Mouse (Mus musculus): ENCODE results near the gene Cenpx. TPM values are rescaled to one million over a fixed set of nuclear protein-coding genes. Genes with fewer than 3 reads are reported as not detected.

Gene Cenpx
- 94.9 and 105 TPM in 2 replicates for polyA plus RNA-seq (2015; fragmentation: Nextera tagmentation; extraction: Ambion mirVana)

GRCm38 (mm10) chr11:120713580-120714518 is at the start of gene Cenpx, which contains the start of gene Lrrc45:
Cenpx (minus strand) TSS chr11:120713738.
Lrrc45 (plus strand) TSS chr11:120713925.

GRCm38 (mm10) chr11:120762672-120763041 is 49.1 kb upstream of the Cenpx start, which contains the start of gene Hmga1b:
Hmga1b (plus strand) TSS chr11:120762794.

GRCm38 (mm10) chr11:120731858-120732680 is 18.5 kb upstream of the Cenpx start, which contains the start of gene Cbr2:
Cbr2 (minus strand) TSS chr11:120732114.

GRCm38 (mm10) chr11:120727169-120727527 is 13.6 kb upstream of the Cenpx start, which contains the start of gene Dcxr:
Dcxr (minus strand) TSS chr11:120727281.

GRCm38 (mm10) chr11:120721124-120722066 is 7.9 kb upstream of the Cenpx start, which contains the start of gene Rac3:
Rac3 (plus strand) TSS chr11:120721470.

GRCm38 (mm10) chr11:120672687-120673593 is 40.6 kb downstream of the Cenpx start, which contains the start of gene Aspscr1:
Aspscr1 (plus strand) TSS chr11:120672973.

GRCm38 (mm10) chr11:120661076-120661460 is 52.5 kb downstream of the Cenpx start, which contains the start of gene Notum:
Notum (minus strand) TSS chr11:120661175.

Other genes with a start within 250 kb of the Cenpx start
- gene Arl16, start 246.1 kb downstream of the Cenpx start, polyA plus RNA-seq (2015; fragmentation: Nextera tagmentation; extraction: Ambion mirVana), result 29.6 and 31.2 TPM in 2 replicates
- 91.2 and 100 TPM in 2 replicates for gene Mrpl12, start 229.1 kb downstream of the Cenpx start, polyA plus RNA-seq (2015; fragmentation: Nextera tagmentation; extraction: Ambion mirVana)
- 34.6 and 38.5 TPM in 2 replicates for gene Slc25a10, start 221.9 kb downstream of the Cenpx start, polyA plus RNA-seq (2015; fragmentation: Nextera tagmentation; extraction: Ambion mirVana)
- 0.93 and 0.97 TPM in 2 replicates for gene Gcgr, start 183.0 kb downstream of the Cenpx start, polyA plus RNA-seq (2015; fragmentation: Nextera tagmentation; extraction: Ambion mirVana)
- gene Mcrip1, start 164.0 kb downstream of the Cenpx start, polyA plus RNA-seq (2015; fragmentation: Nextera tagmentation; extraction: Ambion mirVana), result 157 and 172 TPM in 2 replicates
- not detected in 2 replicates for gene Ppp1r27, start 162.6 kb downstream of the Cenpx start, polyA plus RNA-seq (2015; fragmentation: Nextera tagmentation; extraction: Ambion mirVana)
- 515 and 546 TPM in 2 replicates for gene P4hb, start 140.5 kb downstream of the Cenpx start, polyA plus RNA-seq (2015; fragmentation: Nextera tagmentation; extraction: Ambion mirVana)
- gene Arhgdia, start 132.1 kb downstream of the Cenpx start, polyA plus RNA-seq (2015; fragmentation: Nextera tagmentation; extraction: Ambion mirVana), result 458 and 475 TPM in 2 replicates
- 162 and 194 TPM in 2 replicates for gene Alyref, start 115.4 kb downstream of the Cenpx start, polyA plus RNA-seq (2015; fragmentation: Nextera tagmentation; extraction: Ambion mirVana)
- gene Anapc11, start 115.3 kb downstream of the Cenpx start, polyA plus RNA-seq (2015; fragmentation: Nextera tagmentation; extraction: Ambion mirVana), result 165 and 166 TPM in 2 replicates
- 0.43 and 1.1 TPM in 2 replicates for gene Npb, start 105.3 kb downstream of the Cenpx start, polyA plus RNA-seq (2015; fragmentation: Nextera tagmentation; extraction: Ambion mirVana)
- gene Pcyt2, start 95.8 kb downstream of the Cenpx start, polyA plus RNA-seq (2015; fragmentation: Nextera tagmentation; extraction: Ambion mirVana), result 72.3 and 111 TPM in 2 replicates
- 24.9 and 25.5 TPM in 2 replicates for gene Sirt7, start 88.5 kb downstream of the Cenpx start, polyA plus RNA-seq (2015; fragmentation: Nextera tagmentation; extraction: Ambion mirVana)
- 19.3 and 22.6 TPM in 2 replicates for gene Mafg, start 80.1 kb downstream of the Cenpx start, polyA plus RNA-seq (2015; fragmentation: Nextera tagmentation; extraction: Ambion mirVana)
- gene Pycr1, start 70.0 kb downstream of the Cenpx start, polyA plus RNA-seq (2015; fragmentation: Nextera tagmentation; extraction: Ambion mirVana), result 22.5 and 33.3 TPM in 2 replicates
- 0.28 TPM in 1 of 2 replicates, not detected in the other for gene Myadml2, start 65.6 kb downstream of the Cenpx start, polyA plus RNA-seq (2015; fragmentation: Nextera tagmentation; extraction: Ambion mirVana)
- 2.6 and 4.4 TPM in 2 replicates for gene Notum, start 52.6 kb downstream of the Cenpx start, polyA plus RNA-seq (2015; fragmentation: Nextera tagmentation; extraction: Ambion mirVana)
- gene Aspscr1, start 40.8 kb downstream of the Cenpx start, polyA plus RNA-seq (2015; fragmentation: Nextera tagmentation; extraction: Ambion mirVana), result 72.0 and 79.9 TPM in 2 replicates
- gene Lrrc45, start 187 bp upstream of the Cenpx start, polyA plus RNA-seq (2015; fragmentation: Nextera tagmentation; extraction: Ambion mirVana), result 21.2 and 22.0 TPM in 2 replicates
- gene Rac3, start 7.7 kb upstream of the Cenpx start, polyA plus RNA-seq (2015; fragmentation: Nextera tagmentation; extraction: Ambion mirVana), result 10.7 and 14.6 TPM in 2 replicates
- 31.5 and 35.7 TPM in 2 replicates for gene Dcxr, start 13.5 kb upstream of the Cenpx start, polyA plus RNA-seq (2015; fragmentation: Nextera tagmentation; extraction: Ambion mirVana)
- 81.7 and 93.4 TPM in 2 replicates for gene Cbr2, start 18.4 kb upstream of the Cenpx start, polyA plus RNA-seq (2015; fragmentation: Nextera tagmentation; extraction: Ambion mirVana)
- 1.5 and 2.2 TPM in 2 replicates for gene Hmga1b, start 49.1 kb upstream of the Cenpx start, polyA plus RNA-seq (2015; fragmentation: Nextera tagmentation; extraction: Ambion mirVana)
- gene Rfng, start 70.5 kb upstream of the Cenpx start, polyA plus RNA-seq (2015; fragmentation: Nextera tagmentation; extraction: Ambion mirVana), result 19.7 and 20.3 TPM in 2 replicates
- gene Gps1, start 70.5 kb upstream of the Cenpx start, polyA plus RNA-seq (2015; fragmentation: Nextera tagmentation; extraction: Ambion mirVana), result 118 and 123 TPM in 2 replicates
- gene Dus1l, start 82.7 kb upstream of the Cenpx start, polyA plus RNA-seq (2015; fragmentation: Nextera tagmentation; extraction: Ambion mirVana), result 38.1 and 41.2 TPM in 2 replicates
- 17.8 and 30.1 TPM in 2 replicates for gene Fasn, start 110.8 kb upstream of the Cenpx start, polyA plus RNA-seq (2015; fragmentation: Nextera tagmentation; extraction: Ambion mirVana)
- 1.7 and 2.3 TPM in 2 replicates for gene Ccdc57, start 219.1 kb upstream of the Cenpx start, polyA plus RNA-seq (2015; fragmentation: Nextera tagmentation; extraction: Ambion mirVana)
- gene Slc16a3, start 234.7 kb upstream of the Cenpx start, polyA plus RNA-seq (2015; fragmentation: Nextera tagmentation; extraction: Ambion mirVana), result 109 and 117 TPM in 2 replicates